Mouse (Mus musculus) adrenal gland, adult 2 months (tissue): ENCODE measurements around the gene Birc5. TPM values are rescaled to one million over a fixed set of nuclear protein-coding genes. Genes with fewer than 3 reads are reported as not detected.
A peak's percentile ranks its signal among the peaks of the same experiment; 100 is the strongest.
"Not testable (repeated sequence)": the region's sequence is repeated elsewhere in the genome, so short reads cannot be mapped to it uniquely, and the experiment has no call there.

Experiments
- DNase-seq: peaks from one replicate; pipeline ENCODE4 v3.0.0; 2021
- long read RNA-seq: library from polyadenylated mRNA; stranded (forward); transcript quantifications from one replicate; pipeline ENCODE4 v2.0.0, GENCODE M21; 2021
- polyA plus RNA-seq: library from polyadenylated mRNA; depleted of rRNA; stranded (reverse); fragments of >200 nt; gene quantifications from 2 replicates; pipeline ENCODE4 v1.2.3, GENCODE M21; 2012; rRNA removed
- total RNA-seq, 2 experiments: library from RNA; stranded (reverse); gene quantifications; 2 replicates each; pipeline ENCODE4 v1.2.3; 2021

The Birc5 gene
- total RNA-seq (1 to 10 TPM; 1.1 to 2.8 TPM), polyA plus RNA-seq (2.1 and 2.6 TPM in 2 replicates)
- long read RNA-seq, partial matches to known transcripts = 0 of 2 reads
- long read RNA-seq, other reads (novel, unspliced or antisense) = 0 of 2 reads

DNA sequence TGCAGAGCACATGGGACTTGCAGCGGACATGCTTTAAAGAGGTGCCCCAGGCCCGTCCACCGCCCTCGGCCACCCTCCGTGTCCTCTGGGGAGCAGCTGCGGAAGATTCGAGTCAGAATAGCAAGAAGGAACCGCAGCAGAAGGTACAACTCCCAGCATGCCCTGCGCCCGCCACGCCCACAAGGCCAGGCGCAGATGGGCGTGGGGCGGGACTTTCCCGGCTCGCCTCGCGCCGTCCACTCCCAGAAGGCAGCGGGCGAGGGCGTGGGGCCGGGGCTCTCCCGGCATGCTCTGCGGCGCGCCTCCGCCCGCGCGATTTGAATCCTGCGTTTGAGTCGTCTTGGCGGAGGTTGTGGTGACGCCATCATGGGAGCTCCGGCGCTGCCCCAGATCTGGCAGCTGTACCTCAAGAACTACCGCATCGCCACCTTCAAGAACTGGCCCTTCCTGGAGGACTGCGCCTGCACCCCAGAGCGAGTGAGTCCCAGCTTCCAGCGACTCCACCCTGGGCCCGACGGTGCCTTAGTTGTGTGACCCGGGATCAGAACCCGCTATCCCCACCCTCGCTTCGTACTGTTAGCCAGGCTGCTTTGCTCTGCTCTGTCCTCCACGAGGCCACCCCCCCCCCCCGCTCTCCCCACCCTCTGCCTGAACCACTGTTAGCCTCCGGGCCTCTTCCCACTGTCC is at the start of gene Birc5:
Birc5 (plus strand) TSS at position 267 of the 687 bp plus-strand sequence.
- DNase-seq = peak; percentile 96

- DNase-seq = no peak
Observed at GRCm38 (mm10) chr11:117800038-117800437, 49.0 kb upstream of the Birc5 start.

DNA sequence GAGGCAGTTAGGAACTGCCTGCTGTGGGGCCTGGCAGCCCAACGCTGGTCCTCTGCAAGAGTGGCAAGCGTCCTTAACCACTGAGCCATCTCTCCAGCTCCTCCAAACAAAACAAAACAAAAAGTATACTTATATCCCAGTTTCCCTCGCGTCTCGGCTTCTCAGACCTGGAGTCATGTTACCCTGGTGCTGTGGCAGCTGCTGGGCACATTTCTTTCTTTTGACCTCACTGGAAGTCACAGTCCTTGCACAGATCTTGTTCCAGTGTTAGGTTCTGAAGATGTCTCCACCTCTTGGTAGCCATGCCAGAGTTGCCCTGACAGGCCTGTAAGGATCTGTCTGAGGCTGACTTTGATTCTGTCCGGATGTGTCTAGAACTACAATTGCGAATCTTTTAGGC is 47.4 kb upstream of the Birc5 start:
- DNase-seq = no peak

DNA sequence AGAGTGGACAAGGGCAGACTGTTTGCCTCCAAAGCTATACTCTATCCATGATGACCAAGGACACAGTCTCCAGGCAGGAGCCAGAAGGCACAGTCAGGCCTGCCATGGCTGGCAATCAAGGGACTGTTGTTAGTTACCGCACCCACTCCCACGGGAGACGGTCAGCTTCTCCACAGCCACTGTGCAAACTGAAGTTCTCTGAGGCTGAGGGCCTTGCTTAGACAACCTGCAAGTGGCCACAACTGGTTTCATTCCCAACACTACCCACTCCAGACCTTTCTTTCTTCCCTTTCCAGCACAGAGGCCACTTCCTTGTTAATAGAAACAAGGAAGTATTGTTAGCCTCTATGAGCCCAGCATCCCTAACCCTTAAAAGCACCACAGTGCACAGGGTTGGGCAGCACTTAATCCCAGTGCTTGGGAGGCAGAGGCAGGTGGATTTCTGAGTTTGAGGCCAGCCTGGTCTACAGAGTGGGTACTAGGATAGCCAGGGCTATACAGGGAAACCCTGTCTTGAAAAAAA is 45.8 kb upstream of the Birc5 start:
- no peak for DNase-seq

GRCm38 (mm10) chr11:117806781-117807180 is 42.3 kb upstream of the Birc5 start:
- DNase-seq = no peak

GRCm38 (mm10) chr11:117809407-117810311 is 39.4 kb upstream of the Birc5 start, which contains the start of the genes Gm20708 and Syngr2:
Gm20708 (plus strand) TSS chr11:117809668.
Syngr2 (plus strand) TSS chr11:117809668.
- DNase-seq = peak; percentile 88

GRCm38 (mm10) chr11:117810401-117811046 is 38.5 kb upstream of the Birc5 start:
- peak; percentile 95 for DNase-seq

- no peak for DNase-seq
Observed at GRCm38 (mm10) chr11:117813867-117814266, 35.2 kb upstream of the Birc5 start.

GRCm38 (mm10) chr11:117814704-117815366 is 34.2 kb upstream of the Birc5 start:
- no peak for DNase-seq

GRCm38 (mm10) chr11:117815850-117816249 is 33.2 kb upstream of the Birc5 start:
- DNase-seq = not testable (repeated sequence)

DNA sequence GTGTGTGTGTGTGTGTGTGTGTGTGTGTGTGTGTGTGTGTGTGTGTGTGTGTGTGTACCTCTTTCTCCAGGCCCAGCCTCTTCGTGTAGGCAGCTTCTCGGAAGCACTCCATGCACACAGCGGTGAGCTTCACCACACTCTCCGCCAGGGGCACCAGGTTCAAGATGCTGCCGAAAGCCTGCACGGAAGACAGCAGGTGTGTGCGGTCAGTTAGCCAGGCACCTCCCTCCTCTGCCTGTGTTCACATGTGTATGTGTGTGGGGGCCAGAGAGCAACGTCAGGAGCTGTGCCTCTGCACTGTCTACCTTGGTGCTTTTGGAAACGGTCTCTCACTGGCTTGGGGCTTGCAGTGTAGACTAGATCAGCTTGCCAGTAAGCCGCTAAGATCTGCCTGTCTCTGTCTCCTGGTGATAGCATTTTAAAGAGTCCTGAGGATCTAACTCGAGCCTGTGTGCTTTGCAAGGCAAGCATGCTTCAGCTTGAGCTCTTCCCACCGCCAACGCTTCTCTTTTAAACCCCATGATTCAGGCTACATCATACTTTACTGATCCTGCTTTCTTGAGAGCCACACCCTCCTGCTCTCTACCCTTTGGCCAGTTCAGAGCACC is 32.6 kb upstream of the Birc5 start:
- no peak for DNase-seq

DNA sequence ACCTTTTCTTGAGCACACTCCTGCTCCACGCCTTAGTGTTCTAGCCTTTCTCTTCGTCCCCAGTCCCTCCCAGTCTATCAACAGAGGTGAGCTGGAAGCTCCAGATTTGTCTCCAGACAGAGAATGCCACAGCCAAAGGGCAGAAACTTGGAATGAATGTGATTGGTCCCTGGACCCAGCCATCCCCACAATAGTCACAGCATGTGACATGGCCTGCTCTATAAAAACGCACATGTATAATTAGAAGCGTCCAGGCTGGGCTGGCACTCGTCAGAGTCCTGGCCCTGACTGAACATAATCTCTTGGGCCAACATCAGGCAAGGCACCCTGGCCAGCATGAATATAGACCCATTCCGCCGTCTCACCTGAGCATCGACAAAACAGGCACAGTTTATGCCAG is 30.0 kb upstream of the Birc5 start:
- no peak for DNase-seq

DNA sequence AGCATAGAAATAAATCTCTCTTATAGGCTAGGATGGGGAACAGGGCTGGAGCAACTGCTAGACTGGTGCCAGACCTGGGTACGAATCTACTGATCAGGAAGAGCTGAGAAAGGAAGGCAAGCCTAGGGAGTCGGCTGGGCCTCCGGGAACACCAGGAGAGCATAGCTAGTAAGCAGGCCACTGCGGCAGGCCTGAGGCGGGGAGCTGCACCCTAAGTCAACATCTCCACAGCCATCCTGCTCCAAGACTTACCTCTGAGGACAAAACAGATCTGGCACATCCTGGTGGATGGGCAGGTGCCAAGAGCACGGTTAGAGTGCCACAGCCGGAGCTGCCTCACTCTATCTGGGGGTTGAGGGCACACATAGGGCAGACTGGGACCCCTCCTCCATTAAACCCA is 28.9 kb upstream of the Birc5 start:
- no peak for DNase-seq

GRCm38 (mm10) chr11:117821868-117822267 is 27.2 kb upstream of the Birc5 start:
- DNase-seq = peak; percentile 78

GRCm38 (mm10) chr11:117822728-117823241 is 26.3 kb upstream of the Birc5 start:
- no peak for DNase-seq

GRCm38 (mm10) chr11:117823411-117823810 is 25.6 kb upstream of the Birc5 start:
- no peak for DNase-seq

- DNase-seq = peak; percentile 84
Observed at GRCm38 (mm10) chr11:117824060-117824969, 24.7 kb upstream of the Birc5 start.

DNA sequence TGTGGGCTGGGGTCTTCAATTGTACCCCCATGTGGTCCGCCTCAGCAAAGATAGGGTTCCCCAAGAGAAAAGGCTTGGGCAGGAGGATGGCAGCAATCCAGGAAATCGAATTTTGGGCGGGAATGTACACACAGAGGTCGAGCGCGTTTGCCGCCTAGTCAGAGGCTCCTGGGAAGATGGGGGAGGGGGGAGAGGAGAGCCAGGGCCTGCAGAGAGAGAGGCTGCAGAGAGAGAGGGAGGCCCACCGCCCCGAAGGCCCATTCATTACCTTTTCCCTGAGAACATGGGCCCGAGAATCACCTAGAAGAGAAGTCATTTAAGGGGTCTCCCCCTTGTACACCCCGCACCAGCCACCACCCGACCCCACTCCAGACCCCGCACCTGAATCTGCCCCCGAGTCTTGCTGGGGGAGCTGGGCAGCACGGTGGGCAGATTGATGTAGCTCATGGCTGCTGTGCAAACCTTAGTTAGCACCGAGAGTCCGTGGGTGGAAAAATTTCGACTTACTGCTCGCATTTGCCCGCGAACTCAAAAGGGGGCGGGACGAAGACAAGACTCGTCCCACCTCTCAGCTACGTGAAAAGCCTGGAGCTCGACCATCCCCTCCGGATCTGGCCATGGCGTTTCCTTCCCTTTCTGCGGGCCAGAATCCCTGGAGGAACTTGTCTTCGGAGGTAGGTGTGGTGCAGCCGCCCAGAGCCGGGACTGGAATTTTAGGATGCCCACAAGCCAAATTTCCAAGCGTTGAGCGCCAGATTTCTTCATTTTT is 23.5 kb upstream of the Birc5 start, which contains the start of the genes Afmid and Tk1:
Afmid (plus strand) TSS at position 592 of the 769 bp plus-strand sequence.
Tk1 (minus strand) TSS at position 760 of the 769 bp plus-strand sequence.
- peak; percentile 77 for DNase-seq

- peak; percentile 37 for DNase-seq
Observed at GRCm38 (mm10) chr11:117826164-117826563, 22.9 kb upstream of the Birc5 start.
